24 mouse cellular contexts compared by ENCODE assay signal in the genomic region with DNA sequence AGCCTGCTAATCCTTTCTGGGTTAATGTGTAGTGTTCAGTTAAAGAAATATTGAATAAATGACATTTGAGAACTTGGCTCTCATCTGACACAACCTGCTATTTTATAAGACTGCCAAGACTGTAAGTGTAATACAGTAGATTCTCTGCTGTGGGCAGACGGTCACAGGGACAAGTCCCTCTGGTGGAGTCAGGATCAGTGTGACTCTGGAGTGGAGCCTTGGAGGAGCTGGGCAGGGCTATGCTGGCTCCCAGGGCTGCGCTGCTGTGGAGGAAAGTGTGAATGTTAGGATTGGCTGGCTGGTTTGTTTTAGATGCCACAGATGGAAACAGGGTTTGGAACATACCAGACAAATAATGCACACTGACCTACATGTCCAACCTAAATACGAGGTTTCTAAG. TPM values are rescaled to one million over a fixed set of nuclear protein-coding genes. Genes with fewer than 3 reads are reported as not detected.
A peak's percentile ranks its signal among the peaks of the same experiment; 100 is the strongest.
DNase-seq lines count a peak whose midpoint lies in the region; ATAC-seq lines count a peak whose summit lies in the region.
"Had no signal": no experiment of that assay in that cellular context is flagged by ENCODE, and none has a peak within 500 bp of the region (broad histone marks: within the 10 kb centered on the region; RNA-seq: fewer than 3 reads in every experiment).

No protein-coding gene starts in this region.

- no peaks in the 10 kb centered on the region for H3K27me3 ChIP-seq in intestine, embryonic 16.5 days (replicated peaks; ENCODE audit: control insufficient read depth, insufficient read depth, low read length)
- H3K27me3 ChIP-seq: CH12.LX, Patski had no signal

- WGBS in intestine, embryonic 16.5 days: 91% methylated on average over 3 of the region's 3 CpGs

- H3K9ac ChIP-seq in intestine, embryonic 16.5 days (ENCODE audit: low read depth, low read length): no peak overlapping the region

- ATAC-seq in intestine, embryonic 16.5 days: no peak
- ATAC-seq: activated CD4-positive, CD25-positive, alpha-beta regulatory T cell, adult 4 months; CD4-positive, CD25-positive, alpha-beta regulatory T cell, adult 4 months; Patski had no signal

- H3K36me3 ChIP-seq in intestine, embryonic 16.5 days (ENCODE audit: control insufficient read depth, insufficient read depth, low read length): peaks cover 7% of the 10 kb centered on the region; the same call in 1 of the 2 replicates

- H3K4me3 ChIP-seq in intestine, embryonic 16.5 days (ENCODE audit: low read length): no peak overlapping the region

- no peak overlapping the region for H3K27ac ChIP-seq in intestine, embryonic 16.5 days (ENCODE audit: low read length)

- DNase-seq in adrenal gland, postnatal 10 days: peak; percentile 36
- no peak for DNase-seq in adrenal gland, adult 18-20 months (ENCODE audit: low spot score in 2 of 2)
- DNase-seq in adrenal gland, postnatal 14 days: peak; percentile 14
- no peak for DNase-seq in adrenal gland, adult 8-10 months
- DNase-seq in heart, adult 11 months: peak; percentile 79
- DNase-seq in heart, postnatal 36 days: no peak
- peak; percentile 64 for DNase-seq in adipocyte (ENCODE audit: low spot score)
- DNase-seq: adrenal gland, adult 2 months; adrenal gland, postnatal 25 days; B cell, adult 2 months; cerebellum, adult 11 months; cerebellum, adult 11-12 months; cerebellum, adult 18-20 months; cerebellum, adult 2 months; cerebellum, adult 8-10 months; cerebellum, adult 9-10 months; cerebellum, adult 9-11 months had no signal

- no peaks in the 10 kb centered on the region for H3K9me3 ChIP-seq in intestine, embryonic 16.5 days (ENCODE audit: control insufficient read depth, low read length)
- H3K9me3 ChIP-seq: G1E had no signal

- no peak overlapping the region for H3K4me2 ChIP-seq in intestine, embryonic 16.5 days (ENCODE audit: low read depth, low read length)

- intact Hi-C loops in heart, postnatal 36 days (cut with DNase I): no loop called here

- H3K4me1 ChIP-seq in intestine, embryonic 16.5 days (ENCODE audit: control insufficient read depth, insufficient read depth, low read length): no peaks in the 10 kb centered on the region

RNA-seq across cellular contexts. Expression of a gene that starts 19.9 kb away (rescaled TPM):
- total RNA-seq in adrenal gland, postnatal 10 days (2021): 10 to 100 TPM; 31.2 to 32.2 TPM
- total RNA-seq in adrenal gland, adult 18-20 months (2021): 10 to 100 TPM; 47.5 to 69.0 TPM
- 35.5 and 37.2 TPM in 2 replicates for total RNA-seq in adrenal gland, postnatal 14 days (2021)
- 10 to 100 TPM; 43.1 to 53.3 (median 44.2) TPM for total RNA-seq in adrenal gland, adult 8-10 months (2022)
- 10 to 100 TPM in 1 of 2 experiments, 1 to 10 TPM in 1; 8.8 to 11.9 TPM for total RNA-seq in heart, postnatal 36 days (2021)
- polyA plus RNA-seq in intestine, embryonic 16.5 days (2015; fragmentation: Nextera tagmentation; extraction: Ambion mirVana): 28.9 and 33.0 TPM in 2 replicates

RNA-seq across cellular contexts. Expression of a gene that starts 20.4 kb away (rescaled TPM):
- 10 to 100 TPM; 27.9 to 28.0 TPM for total RNA-seq in adrenal gland, postnatal 10 days (2021)
- total RNA-seq in adrenal gland, adult 18-20 months (2021): 10 to 100 TPM; 22.2 to 30.1 TPM
- 26.0 and 28.4 TPM in 2 replicates for total RNA-seq in adrenal gland, postnatal 14 days (2021)
- 10 to 100 TPM; 17.6 to 31.5 (median 21.7) TPM for total RNA-seq in adrenal gland, adult 8-10 months (2022)
- total RNA-seq in heart, postnatal 36 days (2021): 1 to 10 TPM; 8.9 to 10.0 TPM
- 39.1 and 42.9 TPM in 2 replicates for polyA plus RNA-seq in intestine, embryonic 16.5 days (2015; fragmentation: Nextera tagmentation; extraction: Ambion mirVana)

RNA-seq across cellular contexts. Expression of a gene that starts 27.2 kb away (rescaled TPM):
- 1 to 10 TPM; 4.6 to 7.8 TPM for total RNA-seq in adrenal gland, postnatal 10 days (2021)
- 1 to 10 TPM; 4.5 to 5.6 TPM for total RNA-seq in adrenal gland, adult 18-20 months (2021)
- 5.7 and 6.4 TPM in 2 replicates for total RNA-seq in adrenal gland, postnatal 14 days (2021)
- total RNA-seq in adrenal gland, adult 8-10 months (2022): 1 to 10 TPM; 5.3 to 8.9 (median 6.7) TPM
- total RNA-seq in heart, postnatal 36 days (2021): 1 to 10 TPM; 6.0 to 6.6 TPM
- 12.6 and 13.0 TPM in 2 replicates for polyA plus RNA-seq in intestine, embryonic 16.5 days (2015; fragmentation: Nextera tagmentation; extraction: Ambion mirVana)

RNA-seq across cellular contexts. Expression of a gene that starts 43.1 kb away (rescaled TPM):
- 10 to 100 TPM in 1 of 2 experiments, 1 to 10 TPM in 1; 5.1 to 13.5 TPM for total RNA-seq in adrenal gland, postnatal 10 days (2021)
- total RNA-seq in adrenal gland, adult 18-20 months (2021): 1 to 10 TPM; 1.7 to 3.4 TPM
- 1.5 and 1.9 TPM in 2 replicates for total RNA-seq in adrenal gland, postnatal 14 days (2021)
- total RNA-seq in adrenal gland, adult 8-10 months (2022): 1 to 10 TPM; 3.0 to 3.2 (median 3.1) TPM
- 100 to 1,000 TPM; 132 to 137 TPM for total RNA-seq in heart, postnatal 36 days (2021)
- polyA plus RNA-seq in intestine, embryonic 16.5 days (2015; fragmentation: Nextera tagmentation; extraction: Ambion mirVana): 5.0 TPM in 2 replicates
- total RNA-seq: CH12.LX, G1E, MEL had no signal
- polyA plus RNA-seq: CD4-positive, CD25-positive, alpha-beta regulatory T cell, adult 4 months; G1E had no signal

RNA-seq across cellular contexts. Expression of a gene that starts 44.1 kb away (rescaled TPM):
- total RNA-seq in adrenal gland, postnatal 10 days (2021): 100 to 1,000 TPM in 1 of 2 experiments, 10 to 100 TPM in 1; 55.3 to 197 TPM
- total RNA-seq in adrenal gland, adult 18-20 months (2021): 10 to 100 TPM; 26.1 to 89.2 TPM
- total RNA-seq in adrenal gland, postnatal 14 days (2021): 21.4 and 29.2 TPM in 2 replicates
- total RNA-seq in adrenal gland, adult 8-10 months (2022): 10 to 100 TPM; 26.8 to 60.1 (median 38.2) TPM
- total RNA-seq in heart, postnatal 36 days (2021): 1,000 to 10,000 TPM; 2,657 to 2,874 TPM
- 62.8 and 63.6 TPM in 2 replicates for polyA plus RNA-seq in intestine, embryonic 16.5 days (2015; fragmentation: Nextera tagmentation; extraction: Ambion mirVana)
- total RNA-seq: CH12.LX, MEL had no signal
- polyA plus RNA-seq: CD4-positive, CD25-positive, alpha-beta regulatory T cell, adult 4 months; G1E had no signal

Comparison
In these comparisons a context has a peak if more than half of its experiments do, and no peak if none do; other contexts are left out.
1. DNase-seq: peak in adrenal gland, postnatal 10 days (single experiment), adrenal gland, postnatal 14 days (single experiment), heart, adult 11 months (single experiment) and adipocyte (single experiment); none in adrenal gland, adult 18-20 months (0 of 2), adrenal gland, adult 8-10 months (single experiment) and heart, postnatal 36 days (0 of 2).